Mouse (Mus musculus): ENCODE results near the gene Polr2j. TPM values are rescaled to one million over a fixed set of nuclear protein-coding genes. Genes with fewer than 3 reads are reported as not detected.

The Polr2j gene
- polyA plus RNA-seq, 1 experiment from 2014 or later: 171 TPM

GRCm38 (mm10) chr5:136077001-136077550 is 39.4 kb upstream of the Polr2j start:
- Histone ChIP-seq H3K4me2 (replicated peaks; ENCODE audit: low read depth) (no peak overlapping the region), H3K4me3 (ENCODE audit: low read depth, low read length) (no peak overlapping the region), H3K27ac (replicated peaks) (peak overlapping the region; percentile 13; the same call in 1 of the 2 replicates), H3K36me3 (ENCODE audit: control insufficient read depth, insufficient read depth, low read length) (no peaks in the 10 kb centered on the region), H3K27me3 (ENCODE audit: control insufficient read depth, insufficient read depth, low read length) (no peaks in the 10 kb centered on the region), H3K9me3 (ENCODE audit: control insufficient read depth, low read length) (no peaks in the 10 kb centered on the region), H3K9ac (ENCODE audit: low read length) (0 out of 2 replicates have a peak overlapping the region, but pooled peaks have one; percentile 8), H3K4me1 (replicated peaks; ENCODE audit: control insufficient read depth, insufficient read depth) (no peaks in the 10 kb centered on the region)
- WGBS: 62% methylated on average over 9 of the region's 9 CpGs
- no peak for TF ChIP-seq EP300 (optimal IDR thresholded peaks at IDR 0.05)
- TF ChIP-seq CTCF (IDR thresholded peaks at IDR 0.05; ENCODE audit: low read depth): no peak
- no peak for ATAC-seq (ENCODE audit: low FRiP score, low TSS enrichment)
- no peak for DNase-seq (ENCODE audit: low spot score)

DNA sequence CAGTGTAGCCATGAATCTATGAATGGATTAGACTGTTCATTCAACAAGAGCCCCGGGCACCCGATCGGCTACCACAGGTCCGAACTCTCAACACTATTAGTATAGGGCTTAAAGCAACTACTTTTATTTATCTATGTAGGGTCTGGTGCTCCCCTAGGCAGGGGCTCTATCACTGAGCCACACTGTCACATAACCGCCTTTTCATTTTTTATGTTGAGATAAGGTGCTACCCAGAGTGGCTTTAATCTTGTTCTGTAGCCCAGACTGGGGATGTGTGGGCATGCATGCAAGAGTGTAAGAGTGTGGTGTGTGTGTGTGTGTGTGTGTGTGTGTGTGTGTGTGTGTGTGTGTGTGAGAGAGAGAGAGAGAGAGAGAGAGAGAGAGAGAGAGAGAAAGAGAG is 38.3 kb upstream of the Polr2j start:
- no peak overlapping the region for H3K4me2 ChIP-seq (replicated peaks; ENCODE audit: low read depth)
- no peaks in the 10 kb centered on the region for H3K4me1 ChIP-seq (replicated peaks; ENCODE audit: control insufficient read depth, insufficient read depth)
- no peaks in the 10 kb centered on the region for H3K9me3 ChIP-seq (ENCODE audit: control insufficient read depth, low read length)
- H3K9ac ChIP-seq (ENCODE audit: low read length): no peak overlapping the region
- DNase-seq (ENCODE audit: low spot score): no peak
- no peak for ATAC-seq (ENCODE audit: low FRiP score, low TSS enrichment)
- H3K27ac ChIP-seq (replicated peaks): no peak overlapping the region
- WGBS: 95% methylated on average over 5 of the region's 5 CpGs
- no peak overlapping the region for H3K4me3 ChIP-seq (ENCODE audit: low read depth, low read length)
- TF ChIP-seq CTCF (IDR thresholded peaks at IDR 0.05; ENCODE audit: low read depth) (no peak), EP300 (optimal IDR thresholded peaks at IDR 0.05) (no peak)
- no peaks in the 10 kb centered on the region for H3K27me3 ChIP-seq (ENCODE audit: control insufficient read depth, insufficient read depth, low read length)
- H3K36me3 ChIP-seq (ENCODE audit: control insufficient read depth, insufficient read depth, low read length): no peaks in the 10 kb centered on the region

DNA sequence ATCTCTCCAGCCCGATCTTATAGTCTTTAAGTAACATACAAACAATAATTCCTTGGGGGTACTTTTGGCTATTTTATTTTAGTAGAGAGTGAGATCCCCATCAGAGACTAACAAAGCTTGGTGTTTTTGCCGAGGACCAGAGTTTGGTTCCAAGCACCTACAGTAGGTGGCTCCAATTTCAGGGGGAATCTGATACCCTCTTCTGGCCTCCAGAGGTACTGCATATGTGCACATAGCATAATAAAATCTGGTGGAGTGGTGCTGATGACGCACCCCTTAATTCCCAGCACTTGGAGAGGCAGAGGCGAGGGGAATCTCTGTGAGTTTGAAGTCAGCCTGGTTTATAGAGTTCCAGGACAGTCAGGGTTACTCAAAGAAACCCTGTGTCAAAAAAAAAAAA is 34.1 kb upstream of the Polr2j start:
- Histone ChIP-seq H3K9ac (ENCODE audit: low read length) (no peak overlapping the region), H3K9me3 (ENCODE audit: control insufficient read depth, low read length) (no peaks in the 10 kb centered on the region), H3K4me2 (replicated peaks; ENCODE audit: low read depth) (no peak overlapping the region), H3K27me3 (ENCODE audit: control insufficient read depth, insufficient read depth, low read length) (no peaks in the 10 kb centered on the region), H3K27ac (replicated peaks) (no peak overlapping the region), H3K36me3 (ENCODE audit: control insufficient read depth, insufficient read depth, low read length) (no peaks in the 10 kb centered on the region), H3K4me3 (ENCODE audit: low read depth, low read length) (no peak overlapping the region), H3K4me1 (replicated peaks; ENCODE audit: control insufficient read depth, insufficient read depth) (0 out of 2 replicates have a peak, but pooled peaks cover 2% of the 10 kb centered on the region)
- ATAC-seq (ENCODE audit: low FRiP score, low TSS enrichment): no peak
- DNase-seq (ENCODE audit: low spot score): no peak
- TF ChIP-seq CTCF (IDR thresholded peaks at IDR 0.05; ENCODE audit: low read depth) (peak; percentile 43), EP300 (optimal IDR thresholded peaks at IDR 0.05) (no peak)
- 87% methylated on average over 4 of the region's 4 CpGs for WGBS

DNA sequence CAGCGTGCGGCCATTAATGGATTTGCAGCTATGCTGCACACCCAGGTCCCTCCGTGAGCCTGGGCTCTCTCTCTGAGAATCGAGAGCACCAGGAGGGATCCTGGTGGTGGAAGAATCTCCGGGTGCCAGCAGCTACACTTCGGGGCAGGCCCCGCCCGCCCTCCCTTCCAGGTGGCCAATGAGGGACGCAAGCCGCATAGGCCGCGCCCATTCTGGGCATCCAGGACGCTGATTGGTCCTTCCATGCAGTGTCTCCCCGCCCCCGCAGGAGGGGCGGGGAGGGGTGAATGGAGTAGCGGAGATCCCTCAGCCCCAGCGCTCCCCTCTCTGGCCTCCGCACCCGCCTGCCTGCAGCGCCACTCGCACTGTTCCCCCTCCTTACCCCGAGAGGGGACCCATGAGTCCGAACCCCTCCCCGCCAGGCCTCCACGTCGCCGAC is 32.7 kb upstream of the Polr2j start, which contains the start of gene Rasa4:
TSS of gene Rasa4 (plus strand) at position 248 of the 439 bp plus-strand sequence.
- Histone ChIP-seq H3K4me1 (replicated peaks; ENCODE audit: control insufficient read depth, insufficient read depth) (0 out of 2 replicates have a peak, but pooled peaks cover 2% of the 10 kb centered on the region), H3K4me3 (ENCODE audit: low read depth, low read length) (peak within 1 kb of the TSS; percentile 58), H3K36me3 (ENCODE audit: control insufficient read depth, insufficient read depth, low read length) (no peaks in the 10 kb centered on the region), H3K9me3 (ENCODE audit: control insufficient read depth, low read length) (no peaks in the 10 kb centered on the region), H3K9ac (ENCODE audit: low read length) (peak within 1 kb of the TSS; percentile 55), H3K27me3 (ENCODE audit: control insufficient read depth, insufficient read depth, low read length) (no peaks in the 10 kb centered on the region), H3K4me2 (replicated peaks; ENCODE audit: low read depth) (peak within 1 kb of the TSS; percentile 94), H3K27ac (replicated peaks) (no peak within 1 kb of the TSS)
- DNase-seq (ENCODE audit: low spot score) (peak; percentile 94), ATAC-seq (ENCODE audit: low FRiP score, low TSS enrichment) (peak; percentile 98)
- WGBS: under 1% methylated on average over 20 of the region's 28 CpGs
- no peak for TF ChIP-seq EP300 (optimal IDR thresholded peaks at IDR 0.05)
- peak; percentile 20; the same call in 1 of the 2 replicates for TF ChIP-seq CTCF (IDR thresholded peaks at IDR 0.05; ENCODE audit: low read depth)

DNA sequence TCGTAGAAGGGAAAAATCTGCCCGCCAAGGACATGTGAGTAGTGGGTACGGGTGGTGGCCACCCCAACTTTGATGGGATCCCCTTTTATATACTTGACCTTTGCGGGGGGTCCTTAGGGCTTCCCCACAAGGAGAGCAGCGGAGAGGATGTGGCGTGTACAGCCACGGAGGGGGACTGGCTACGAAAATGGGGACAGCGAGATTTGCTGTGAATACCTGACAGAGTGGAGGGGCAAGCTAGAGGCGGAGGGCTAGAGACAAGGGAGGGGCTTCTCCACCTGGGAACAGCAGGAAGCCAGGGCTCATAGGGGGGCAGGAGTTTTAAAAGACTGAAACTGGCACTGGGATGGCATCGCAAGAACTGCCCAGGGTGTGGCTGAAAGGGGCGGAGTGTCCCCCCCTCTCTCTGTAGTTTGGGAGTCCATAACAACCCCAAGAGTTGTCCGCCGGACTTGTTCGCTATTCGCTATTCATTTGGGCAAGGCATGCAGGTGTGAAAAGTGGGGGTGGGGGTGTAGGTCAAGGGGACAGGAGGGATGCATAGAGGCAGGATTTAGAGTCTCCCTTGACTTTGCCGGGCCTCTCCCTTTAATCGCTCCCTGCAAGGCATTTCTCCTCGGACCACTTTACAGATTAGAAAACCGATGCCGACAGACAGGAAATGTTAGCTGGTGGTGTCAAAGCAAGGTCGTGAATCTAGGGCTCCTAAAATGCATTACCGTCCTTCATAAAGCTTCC is 32.1 kb upstream of the Polr2j start:
- H3K27me3 ChIP-seq (ENCODE audit: control insufficient read depth, insufficient read depth, low read length): no peaks in the 10 kb centered on the region
- 0 out of 2 replicates have a peak, but pooled peaks cover 2% of the 10 kb centered on the region for H3K4me1 ChIP-seq (replicated peaks; ENCODE audit: control insufficient read depth, insufficient read depth)
- H3K4me2 ChIP-seq (replicated peaks; ENCODE audit: low read depth): peak overlapping the region; percentile 94
- WGBS: 3% methylated on average over 23 of the region's 23 CpGs
- no peak for DNase-seq (ENCODE audit: low spot score)
- H3K27ac ChIP-seq (replicated peaks): no peak overlapping the region
- H3K4me3 ChIP-seq (ENCODE audit: low read depth, low read length): peak overlapping the region; percentile 58
- H3K36me3 ChIP-seq (ENCODE audit: control insufficient read depth, insufficient read depth, low read length): no peaks in the 10 kb centered on the region
- TF ChIP-seq CTCF (IDR thresholded peaks at IDR 0.05; ENCODE audit: low read depth) (no peak; the same call in 1 of the 2 replicates), EP300 (optimal IDR thresholded peaks at IDR 0.05) (no peak)
- 0 out of 2 replicates have a peak, but pooled peaks have one; percentile 3 for ATAC-seq (ENCODE audit: low FRiP score, low TSS enrichment)
- no peaks in the 10 kb centered on the region for H3K9me3 ChIP-seq (ENCODE audit: control insufficient read depth, low read length)
- peak overlapping the region; percentile 50 for H3K9ac ChIP-seq (ENCODE audit: low read length)
